Mouse (Mus musculus) left cerebral cortex, postnatal 36 days (tissue): ENCODE measurements around the gene Btrc. TPM values are rescaled to one million over a fixed set of nuclear protein-coding genes. Genes with fewer than 3 reads are reported as not detected.
A peak's percentile ranks its signal among the peaks of the same experiment; 100 is the strongest.

ENCODE experiments used
- DNase-seq, 2 experiments: peaks; one replicate each; pipeline ENCODE4 v3.0.0; 2021 to 2022; ENCODE audit warnings: low spot score in 2 of 2, mixed read lengths in 1 of 2
- intact Hi-C: fragments of 180-260 bp; cut with DNase I; formaldehyde crosslinking; loops from one replicate; pipeline ENCODE4 v1.15.1; 2025
- total RNA-seq, 2 experiments: library from RNA; stranded (reverse); gene quantifications; 2 replicates each; pipeline ENCODE4 v1.2.3; 2021

Gene Btrc
- total RNA-seq, 2 experiments from 2014 or later, result 102 to 103 TPM

GRCm38 (mm10) chr19:45413966-45414365 lies 50.4 kb downstream of the Btrc start:
- intact Hi-C loops, result no loop called here
- no peak for DNase-seq

- DNase-seq, result no peak
These were observed 54.1 kb downstream of the Btrc start for GRCm38 (mm10) chr19:45417601-45418000.

DNA sequence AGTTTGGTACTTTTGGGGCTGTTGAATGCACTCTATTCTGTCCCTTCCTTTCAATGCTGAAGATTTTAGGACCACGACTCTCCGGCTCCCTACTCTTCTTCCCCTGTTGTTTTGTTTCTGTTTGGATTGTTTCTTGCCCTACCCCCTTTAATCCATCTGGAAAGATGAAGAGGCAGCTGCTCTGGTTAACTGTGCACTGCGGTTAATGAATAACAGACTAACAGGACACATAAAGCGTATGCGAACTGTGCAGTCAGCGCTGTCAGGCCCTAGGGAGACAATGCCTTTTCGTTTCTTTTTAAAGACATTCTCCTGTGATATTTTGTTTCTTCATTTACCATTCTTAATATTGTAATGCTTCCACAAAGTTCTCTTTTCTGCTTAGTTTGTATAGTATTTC lies 58.7 kb downstream of the Btrc start:
- intact Hi-C loops, result no loop called here
- DNase-seq, result no peak

More at GRCm38 (mm10) chr19:45417601-45418000, 54.1 kb downstream of the Btrc start:
- intact Hi-C loops, result no loop called here

DNA sequence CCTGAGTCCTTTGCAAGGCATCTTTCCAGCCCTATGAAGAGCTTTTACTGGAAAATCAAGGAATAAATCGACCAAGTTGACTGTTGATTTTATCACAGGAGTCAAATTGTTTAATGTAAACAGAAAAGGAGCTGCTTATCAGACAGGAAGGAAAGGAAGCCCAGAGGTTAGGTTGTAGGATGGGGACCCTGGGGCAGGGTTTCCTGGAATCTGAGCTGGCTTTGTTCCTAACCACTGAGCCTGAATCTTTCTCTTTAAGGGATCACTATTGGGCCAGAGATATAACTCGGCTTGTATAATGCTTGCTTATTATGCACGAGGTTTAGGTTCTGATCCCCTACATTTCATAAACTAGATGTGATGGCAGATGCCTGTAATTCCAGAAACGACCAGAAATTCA lies 64.6 kb downstream of the Btrc start:
- intact Hi-C loops, result no loop called here
- DNase-seq, result no peak

GRCm38 (mm10) chr19:45430971-45431633 lies 67.6 kb downstream of the Btrc start:
- no peak for DNase-seq
- intact Hi-C loops, result loop anchor here (5.0 kb wide), 1 partner anchor 69 kb away; the partner anchor contains the start of gene Btrc

GRCm38 (mm10) chr19:45432351-45432750 lies 68.8 kb downstream of the Btrc start:
- intact Hi-C loops, result loop anchor here (5.0 kb wide), 1 partner anchor 70 kb away; the partner anchor contains the start of gene Btrc
- peak; percentile 54 to 62 for DNase-seq

DNA sequence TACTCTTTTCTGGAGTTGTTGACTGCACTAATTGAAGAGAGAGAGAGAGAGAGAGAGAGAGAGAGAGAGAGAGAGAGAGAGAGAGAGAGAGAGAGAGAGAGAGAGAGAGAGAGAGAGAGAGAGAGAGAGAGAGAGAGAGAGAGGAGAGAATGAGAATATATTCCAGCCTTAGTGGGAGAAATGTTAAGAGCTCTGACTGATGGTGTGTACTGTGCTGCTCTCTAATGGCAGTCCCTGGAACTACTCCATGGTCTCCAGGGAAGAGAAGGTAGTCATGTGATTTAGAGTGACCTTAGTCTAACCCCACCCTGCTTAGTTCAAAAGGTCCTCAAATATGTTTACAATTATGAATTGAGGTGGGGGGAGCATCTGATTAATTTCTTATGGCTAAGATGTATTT lies 72.5 kb downstream of the Btrc start:
- DNase-seq, result peak; percentile 52 to 75
- intact Hi-C loops, result loop anchor here (2.0 to 5.0 kb wide), 2 partner anchors 134 to 215 kb away; no protein-coding TSS in a partner anchor

DNA sequence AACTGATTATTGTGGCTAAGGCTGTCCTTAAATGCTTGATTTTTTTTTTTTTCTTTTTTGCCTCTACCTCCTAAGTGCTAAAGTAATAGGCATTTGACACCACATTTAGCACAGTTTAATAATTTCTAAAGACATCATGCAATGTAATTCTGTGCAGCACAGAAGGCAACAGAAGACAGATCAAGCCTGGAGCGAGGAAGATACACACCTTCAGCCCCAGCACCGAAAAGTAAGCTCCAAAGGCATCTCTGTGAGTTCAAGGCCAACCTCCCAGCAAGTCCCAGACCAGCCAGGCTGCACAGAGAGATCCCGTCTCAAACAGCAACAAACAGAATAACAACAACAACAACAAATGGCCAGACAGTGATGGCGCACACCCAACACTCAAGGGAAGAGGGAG lies 73.6 kb downstream of the Btrc start:
- intact Hi-C loops, result loop anchor here (2.0 to 5.0 kb wide), 2 partner anchors 135 to 216 kb away; no protein-coding TSS in a partner anchor

DNA sequence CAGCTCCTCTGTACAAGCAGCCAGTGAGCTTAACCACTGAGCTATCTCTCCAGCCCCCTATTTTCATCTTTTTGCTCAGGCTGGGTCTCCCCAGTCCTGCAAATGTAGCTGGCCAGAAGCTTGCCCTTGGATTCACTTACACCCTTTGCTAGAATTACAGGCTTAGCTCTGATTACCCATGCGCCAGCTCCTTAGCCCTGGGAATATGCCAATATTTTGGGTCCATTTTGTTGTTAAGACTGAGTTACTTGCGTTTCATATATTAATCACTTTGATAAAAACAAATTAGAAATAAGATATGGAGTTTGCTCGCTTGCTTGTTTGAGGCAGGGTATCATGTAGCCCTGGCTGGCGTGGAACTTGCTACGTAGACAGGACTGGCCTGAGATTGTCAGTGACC lies 74.7 kb downstream of the Btrc start:
- intact Hi-C loops, result loop anchor here (5.0 kb wide), 1 partner anchor 136 kb away; no protein-coding TSS in a partner anchor
- DNase-seq, result no peak

More for the DNA sequence above, 73.6 kb downstream of the Btrc start:
- DNase-seq, result no peak

GRCm38 (mm10) chr19:45438928-45439846 lies 75.7 kb downstream of the Btrc start:
- intact Hi-C loops, result loop anchor here (5.0 kb wide), 1 partner anchor 137 kb away; no protein-coding TSS in a partner anchor
- no peak for DNase-seq

DNA sequence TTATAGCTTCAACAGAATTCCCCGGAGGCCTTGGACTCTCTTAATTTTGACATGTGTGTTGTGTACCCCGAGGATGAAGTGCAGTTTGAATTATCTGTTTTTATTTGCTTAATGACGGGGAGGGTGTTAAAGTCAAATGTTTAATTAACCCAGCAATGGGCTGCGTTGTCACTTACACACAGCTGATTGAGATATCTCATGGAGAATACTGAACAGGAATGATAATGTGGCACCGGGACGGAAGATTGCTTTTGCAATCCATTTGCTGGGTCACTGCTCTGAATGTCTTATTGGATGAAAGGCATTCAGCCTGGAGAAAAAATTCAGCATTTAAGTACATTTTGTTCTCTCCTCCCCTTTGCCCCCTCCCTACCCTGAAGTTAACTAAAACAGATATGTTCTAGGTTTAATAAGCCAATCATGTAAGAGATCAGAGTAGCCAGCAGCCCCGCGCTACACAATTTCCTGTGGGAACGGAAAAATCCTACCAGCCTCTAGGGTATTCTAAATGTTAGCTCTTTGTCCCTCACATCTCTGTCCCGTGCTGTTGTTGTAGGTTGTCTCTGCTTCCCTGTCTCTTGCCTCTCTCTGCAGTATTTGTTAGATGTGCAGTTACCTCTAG lies 77.1 kb downstream of the Btrc start:
- intact Hi-C loops, result no loop called here

GRCm38 (mm10) chr19:45441717-45442116 lies 78.2 kb downstream of the Btrc start:
- intact Hi-C loops, result no loop called here
- DNase-seq, result no peak

More for the DNA sequence above, 77.1 kb downstream of the Btrc start:
- DNase-seq, result no peak

DNA sequence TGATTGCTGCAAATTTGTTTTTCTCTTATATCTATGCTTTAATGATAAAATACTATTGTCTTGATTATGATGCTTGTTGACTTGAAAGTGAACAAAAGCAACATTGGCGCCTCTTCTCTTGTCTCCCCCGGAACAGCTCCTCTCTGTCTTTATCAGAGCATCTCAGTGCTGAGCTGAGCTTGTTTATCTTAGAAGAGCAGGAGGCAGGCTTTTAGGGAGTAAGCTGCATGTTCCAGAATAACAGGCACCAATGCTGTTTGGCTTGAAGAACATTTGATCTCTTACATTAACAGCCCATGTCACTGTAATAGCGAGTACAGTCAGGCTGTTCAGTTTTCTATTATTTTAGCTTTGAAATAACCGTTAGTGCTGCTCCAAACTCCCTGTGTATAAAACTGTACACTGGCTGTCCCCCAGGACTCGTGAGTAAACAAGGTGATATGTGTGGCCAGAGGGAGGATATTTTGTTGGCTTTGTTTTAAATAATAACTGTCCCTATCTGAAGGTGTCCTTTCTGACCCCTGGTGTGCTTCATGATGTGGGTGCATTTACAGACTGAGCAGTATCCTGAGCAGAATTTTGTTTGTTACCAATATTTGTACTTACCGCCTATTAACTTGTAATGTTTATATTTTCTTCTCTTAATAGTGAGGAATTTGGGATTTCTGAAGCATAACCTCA lies 81.9 kb downstream of the Btrc start:
- no peak for DNase-seq
- intact Hi-C loops, result no loop called here

- no peak for DNase-seq
- intact Hi-C loops, result no loop called here
These were observed 83.1 kb downstream of the Btrc start for GRCm38 (mm10) chr19:45446631-45447030.

- no peak for DNase-seq
- intact Hi-C loops, result no loop called here
These were observed 83.7 kb downstream of the Btrc start for GRCm38 (mm10) chr19:45447222-45447621.

DNA sequence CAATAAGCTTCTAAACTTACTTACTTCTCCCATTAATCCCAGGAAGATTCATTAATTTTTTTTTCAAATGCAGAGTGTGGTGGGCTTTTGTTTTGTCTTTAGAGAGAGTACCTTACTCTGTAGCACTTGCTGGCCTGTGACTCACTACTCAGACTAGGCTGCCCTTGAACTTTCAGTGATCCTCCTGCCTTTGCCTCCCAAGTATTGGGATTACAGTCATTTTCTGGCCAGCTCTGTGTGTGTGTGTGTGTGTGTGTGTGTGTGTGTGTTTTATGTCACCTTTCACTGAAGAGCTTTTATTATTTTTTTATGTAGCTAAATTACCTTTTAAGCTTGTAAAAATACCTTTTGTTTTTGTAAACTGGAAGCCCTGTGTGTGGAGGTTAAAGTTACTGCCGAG lies 84.4 kb downstream of the Btrc start:
- intact Hi-C loops, result no loop called here
- DNase-seq, result no peak

- intact Hi-C loops, result no loop called here
- peak in 1 of 2 experiments; percentile 1 for DNase-seq
These were observed 90.9 kb downstream of the Btrc start for GRCm38 (mm10) chr19:45454391-45454790.

GRCm38 (mm10) chr19:45456896-45457295 lies 93.4 kb downstream of the Btrc start:
- no peak for DNase-seq
- intact Hi-C loops, result no loop called here

GRCm38 (mm10) chr19:45458702-45459101 lies 95.2 kb downstream of the Btrc start:
- no peak for DNase-seq
- intact Hi-C loops, result no loop called here
